Mouse (Mus musculus) left cerebral cortex, adult 9 months (tissue): Measurements from ENCODE around the gene Arhgap40.

Experiments
- DNase-seq, 2 experiments: peaks; one replicate each; pipeline ENCODE4 v3.0.0; 2022; ENCODE audit warnings: low spot score in 2 of 2

Gene Arhgap40

GRCm38 (mm10) chr2:158550067-158550466, 37.5 kb downstream of the Arhgap40 start:
- peak in 1 of 2 experiments; percentile 80 for DNase-seq

GRCm38 (mm10) chr2:158554366-158554765, 41.8 kb downstream of the Arhgap40 start:
- no peak for DNase-seq

GRCm38 (mm10) chr2:158555252-158555651, 42.7 kb downstream of the Arhgap40 start:
- no peak for DNase-seq

- DNase-seq, result peak in 1 of 2 experiments; percentile 4
Observed at GRCm38 (mm10) chr2:158555812-158556211, 43.2 kb downstream of the Arhgap40 start.

- DNase-seq, result peak in 1 of 2 experiments; percentile 78
Observed at GRCm38 (mm10) chr2:158556225-158556624, 43.6 kb downstream of the Arhgap40 start.

GRCm38 (mm10) chr2:158556750-158557149, 44.2 kb downstream of the Arhgap40 start:
- DNase-seq, result no peak

GRCm38 (mm10) chr2:158559945-158560344, 47.3 kb downstream of the Arhgap40 start:
- no peak for DNase-seq

GRCm38 (mm10) chr2:158560801-158561200, 48.2 kb downstream of the Arhgap40 start:
- DNase-seq, result no peak

GRCm38 (mm10) chr2:158561371-158562144, 49.0 kb downstream of the Arhgap40 start:
- DNase-seq, result no peak

GRCm38 (mm10) chr2:158570421-158571081, 58.0 kb downstream of the Arhgap40 start:
- DNase-seq, result no peak

- no peak for DNase-seq
Observed at GRCm38 (mm10) chr2:158579979-158580378, 67.4 kb downstream of the Arhgap40 start.

GRCm38 (mm10) chr2:158584621-158585358, 72.2 kb downstream of the Arhgap40 start:
- no peak for DNase-seq

- DNase-seq, result no peak
Observed at GRCm38 (mm10) chr2:158588524-158589271, 76.1 kb downstream of the Arhgap40 start.

- no peak for DNase-seq
Observed at GRCm38 (mm10) chr2:158590495-158590894, 77.9 kb downstream of the Arhgap40 start.

GRCm38 (mm10) chr2:158591286-158591685, 78.7 kb downstream of the Arhgap40 start:
- DNase-seq, result no peak

- DNase-seq, result no peak
Observed at GRCm38 (mm10) chr2:158593371-158593770, 80.8 kb downstream of the Arhgap40 start.

- DNase-seq, result no peak
Observed at GRCm38 (mm10) chr2:158595103-158595502, 82.5 kb downstream of the Arhgap40 start.

GRCm38 (mm10) chr2:158595577-158595976, 83.0 kb downstream of the Arhgap40 start:
- DNase-seq, result no peak

GRCm38 (mm10) chr2:158596803-158597202, 84.2 kb downstream of the Arhgap40 start:
- DNase-seq, result no peak
